Mouse (Mus musculus) CH12F3 (cell line): Measurements from ENCODE around the gene Gm3045.

Experiments used
- in situ Hi-C: fragments of 300-500 bp; cut with MboI; formaldehyde crosslinking; loops from 2 replicates; pipeline ENCODE4 v1.14.3; 2020; ENCODE audit warnings: low sequenced_read_pairs

The Gm3045 gene

GRCm38 (mm10) chr13:56482146-56482545 is 55.8 kb downstream of the Gm3045 start, which contains the start of gene Il9:
Gene Il9 (minus strand): TSS chr13:56482246.
- in situ Hi-C loops = no loop called here
